Mouse (Mus musculus): Measurements from ENCODE around the gene Rnpc3.

The Rnpc3 gene

DNA sequence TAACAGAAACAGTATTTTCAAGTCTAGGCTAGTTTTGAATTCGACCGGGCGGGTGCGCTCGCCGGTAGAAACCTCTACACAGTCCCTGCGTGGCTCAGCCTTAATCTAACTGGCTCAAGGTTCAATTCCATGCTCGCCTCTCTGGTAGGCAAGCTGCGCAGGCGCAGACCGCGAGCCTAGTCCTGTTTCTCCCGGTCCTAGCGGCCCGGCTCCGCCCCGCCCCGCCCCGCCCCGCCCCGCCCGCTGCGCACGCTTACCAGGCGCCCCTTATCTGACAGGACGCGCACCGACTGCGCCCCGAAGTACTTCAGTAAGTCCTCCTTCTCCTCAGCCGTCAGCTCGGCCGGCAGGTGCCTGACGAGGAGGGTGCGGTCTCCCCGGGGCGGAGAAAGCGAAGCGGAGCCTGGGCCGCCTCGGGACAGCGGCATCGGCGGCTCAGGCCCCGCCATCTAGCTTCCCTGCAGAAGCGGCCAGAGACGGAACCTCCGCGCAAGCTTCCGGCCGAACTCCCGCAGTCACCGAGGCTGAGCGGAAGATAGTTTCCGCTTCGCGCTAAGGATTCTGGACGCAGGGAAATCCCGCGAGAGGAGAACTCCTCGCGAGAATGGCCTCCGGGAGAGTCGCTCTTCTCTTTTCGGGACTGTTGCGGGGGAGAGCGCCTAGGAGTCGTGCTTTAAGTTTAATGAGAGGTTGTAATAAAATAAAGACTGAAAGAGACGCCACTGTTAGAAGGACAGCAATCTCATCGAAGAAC, at the start of gene Rnpc3:
Gene Rnpc3 (minus strand): TSS at position 544 of the 754 bp plus-strand sequence.
- DNase-seq (ENCODE audit: low read depth) = peak; percentile 97

DNA sequence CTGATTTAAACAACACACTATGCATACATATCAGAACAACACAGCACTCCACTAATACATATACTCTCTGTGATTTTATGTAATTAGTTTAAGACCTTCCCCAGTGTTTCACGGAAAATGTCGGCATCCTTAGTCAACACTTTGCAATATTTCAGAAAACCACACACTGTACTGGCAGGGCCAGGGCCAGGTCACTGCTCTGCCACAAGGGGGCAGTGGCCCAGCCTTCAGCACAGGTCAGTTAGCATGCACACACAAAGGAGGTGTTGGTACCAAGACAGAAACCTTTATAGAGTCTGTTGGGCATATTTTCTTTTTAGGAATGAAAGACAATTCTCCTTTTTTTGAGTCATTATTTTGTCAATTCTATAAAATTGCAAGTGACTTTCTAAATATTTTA, 27.0 kb upstream of the Rnpc3 start:
- peak; percentile 74 for DNase-seq (ENCODE audit: low read depth)

DNA sequence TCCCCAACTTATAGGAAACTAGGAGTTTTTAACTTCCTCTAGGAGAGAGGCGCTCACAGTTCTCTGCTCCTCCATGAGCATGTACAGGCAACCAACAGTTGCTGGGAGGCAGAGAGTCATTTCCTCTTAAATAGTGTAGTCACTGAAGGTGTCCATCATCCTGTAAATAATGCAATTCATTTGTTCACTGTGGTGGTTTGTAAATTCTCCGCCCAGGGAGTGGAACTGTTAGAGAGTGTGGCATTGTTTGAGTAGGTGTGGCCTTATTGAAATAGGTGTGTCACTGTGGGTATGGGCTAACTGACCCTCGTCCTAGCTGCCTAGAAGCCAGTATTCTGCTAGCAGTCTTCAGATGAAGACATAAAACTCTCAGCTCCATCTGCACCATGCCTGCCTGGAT, 24.4 kb upstream of the Rnpc3 start:
- DNase-seq (ENCODE audit: low read depth) = peak; percentile 38

DNA sequence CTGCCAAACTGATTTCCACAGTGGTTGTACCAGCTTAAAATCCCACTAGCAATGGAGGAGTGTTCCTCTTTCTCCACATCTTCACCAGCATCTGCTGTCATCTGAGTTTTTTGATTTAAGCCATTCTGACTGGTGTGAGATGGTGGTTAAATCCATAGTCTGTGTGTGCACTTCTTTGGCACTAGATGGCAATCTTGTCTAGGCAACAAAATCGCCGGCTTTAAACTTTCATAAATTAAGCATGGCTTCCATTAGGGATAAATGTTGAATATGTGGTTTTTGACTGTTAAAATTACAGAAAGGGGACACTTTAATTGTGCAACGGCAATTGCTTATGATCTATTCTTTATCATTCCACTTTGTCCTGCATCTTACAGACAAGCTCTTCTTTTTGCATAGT, 21.4 kb upstream of the Rnpc3 start:
- DNase-seq (ENCODE audit: low read depth) = peak; percentile 72

- no peak for DNase-seq (ENCODE audit: low read depth)
Observed at GRCm38 (mm10) chr3:113639545-113639944, 9.6 kb upstream of the Rnpc3 start.

DNA sequence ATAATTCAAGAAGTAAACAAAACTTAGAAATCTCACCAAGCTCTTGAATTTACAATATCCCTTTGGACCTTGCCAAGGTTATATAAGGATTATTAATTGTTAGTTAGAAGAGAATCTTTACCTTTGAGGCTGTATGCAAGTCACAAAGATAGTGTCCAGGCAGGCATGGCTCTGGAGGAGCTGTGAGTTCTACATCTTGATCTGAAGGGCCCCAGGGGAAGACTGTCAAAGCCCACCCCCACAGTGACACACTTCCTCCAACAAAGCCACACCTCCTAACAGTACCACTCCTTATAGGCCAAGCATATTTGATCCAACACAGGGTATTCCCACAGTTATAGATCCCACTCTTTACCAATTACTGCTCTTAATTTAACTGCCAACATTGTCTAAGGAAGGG, 4.3 kb upstream of the Rnpc3 start:
- no peak for DNase-seq (ENCODE audit: low read depth)

GRCm38 (mm10) chr3:113631611-113632010, 1.7 kb upstream of the Rnpc3 start:
- DNase-seq (ENCODE audit: low read depth) = no peak

- DNase-seq (ENCODE audit: low read depth) = peak; percentile 68
Observed at GRCm38 (mm10) chr3:113630564-113630963, 615 bp upstream of the Rnpc3 start.

DNA sequence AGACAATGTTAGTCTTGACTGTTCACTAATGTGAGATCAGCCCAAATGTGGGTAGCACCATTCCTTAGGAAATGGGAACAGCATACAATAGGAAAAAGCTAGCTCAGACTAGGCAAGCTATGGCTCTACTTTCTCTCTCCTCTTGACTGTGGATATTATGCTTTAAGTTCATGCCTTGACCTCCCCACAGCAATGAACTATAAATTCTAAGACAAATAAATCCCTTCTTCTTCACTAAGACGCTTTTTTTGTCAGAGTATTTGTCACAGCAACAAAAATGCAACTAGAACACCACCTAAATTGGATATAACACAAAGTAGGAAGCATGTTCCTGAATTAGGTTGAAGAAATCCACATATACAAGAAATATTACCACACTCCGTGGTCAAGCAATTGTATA, 23.4 kb downstream of the Rnpc3 start, which contains the start of gene Amy1:
Gene Amy1 (minus strand): TSS at position 101 of the 400 bp plus-strand sequence.
- DNase-seq (ENCODE audit: low read depth) = no peak

DNA sequence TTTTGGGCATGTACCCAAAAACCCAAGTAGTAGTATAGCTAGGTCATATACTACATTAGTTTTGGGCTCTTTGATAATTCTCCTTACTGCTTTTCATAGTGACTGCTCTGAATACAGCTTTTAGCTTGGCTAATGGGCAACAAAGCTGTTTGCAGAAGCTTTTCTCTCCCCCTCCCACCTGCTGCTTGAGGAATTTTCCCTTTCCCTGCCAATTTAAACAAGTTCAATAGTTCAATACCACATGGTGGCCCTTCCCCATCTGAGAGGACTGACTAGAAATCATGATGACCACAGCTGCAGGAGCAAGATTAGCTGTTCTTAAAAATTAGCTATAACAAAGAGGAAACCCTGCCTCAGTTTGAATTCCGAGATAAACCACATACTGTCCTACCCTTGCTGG, 39.1 kb downstream of the Rnpc3 start:
- no peak for DNase-seq (ENCODE audit: low read depth)

- DNase-seq (ENCODE audit: low read depth) = peak; percentile 15
Observed at GRCm38 (mm10) chr3:113574578-113574977, 55.4 kb downstream of the Rnpc3 start.

DNA sequence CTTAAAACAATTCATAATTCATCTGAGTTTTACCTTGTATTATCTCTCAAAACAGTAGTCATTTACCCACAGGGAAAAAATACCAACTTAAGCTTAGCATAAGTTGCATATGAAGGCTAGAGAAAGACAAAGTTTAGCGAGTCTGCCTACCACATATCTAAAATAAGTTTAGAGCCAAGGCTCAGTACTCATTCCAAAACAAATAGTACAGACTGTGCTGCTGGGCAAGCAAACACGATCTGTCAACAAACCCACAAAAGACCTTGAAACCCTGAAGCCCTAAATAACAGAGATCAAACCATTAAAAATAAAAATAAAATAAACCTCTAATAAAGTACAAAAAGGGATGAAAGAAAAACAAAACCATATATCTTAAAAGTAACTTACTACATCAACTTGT, 55.8 kb downstream of the Rnpc3 start:
- no peak for DNase-seq (ENCODE audit: low read depth)

- no peak for DNase-seq (ENCODE audit: low read depth)
Observed at GRCm38 (mm10) chr3:113572158-113572557, 57.8 kb downstream of the Rnpc3 start.

Measured in 416B (cell line).